Mouse (Mus musculus): Measurements from ENCODE around the gene Itsn1.

GRCm38 (mm10) chr16:91828603-91829002 is 99.5 kb downstream of the Itsn1 start:
- TF ChIP-seq CTCF (IDR thresholded peaks at IDR 0.05; ENCODE audit: low read depth) (no peak), EP300 (IDR thresholded peaks at IDR 0.05; ENCODE audit: low read depth) (no peak)

Measured in liver, embryonic 14.5 days (tissue).